Mouse (Mus musculus) heart, embryonic 14.5 days (tissue): Measurements from ENCODE around the gene Col25a1. TPM values are rescaled to one million over a fixed set of nuclear protein-coding genes. Genes with fewer than 3 reads are reported as not detected.

ENCODE experiments used
- ATAC-seq: fragments of 200-750 bp; cut with Nextera tagmentation; 2 replicates; pipeline ENCODE4 v1.8.0; 2017; ENCODE audit warnings: low read depth, moderate TSS enrichment; ENCODE audit not compliant: insufficient number of reproducible peaks, insufficient read depth, low FRiP score
- H3K27ac ChIP-seq, 2 experiments: fragments of 200-500 bp in 1 of 2; fragments of 300-500 bp in 1 of 2; sonication (generic) in 1 of 2; replicated peaks in 1 of 2; 2 replicates each; pipeline ENCODE4 v1.5.1; 2012 to 2014; ENCODE audit warnings: low read depth in 2 of 2, low read length in 2 of 2, control low read depth in 1 of 2, mild to moderate bottlenecking in 1 of 2, mixed read lengths in 1 of 2; ENCODE audit not compliant: control insufficient read depth in 1 of 2, insufficient read depth in 1 of 2
- H3K27me3 ChIP-seq: fragments of 300-500 bp; sonication (generic); 2 replicates; pipeline ENCODE4 v1.6.1; 2014; ENCODE audit warnings: mild to moderate bottlenecking, low read length, control low read depth; ENCODE audit not compliant: control insufficient read depth, insufficient read depth
- H3K36me3 ChIP-seq: fragments of 300-500 bp; sonication (generic); 2 replicates; pipeline ENCODE4 v1.6.1; 2014; ENCODE audit warnings: mild to moderate bottlenecking, control low read depth, low read length, mixed read lengths; ENCODE audit not compliant: control insufficient read depth, insufficient read depth
- H3K4me1 ChIP-seq, 2 experiments: fragments of 200-500 bp in 1 of 2; fragments of 300-500 bp in 1 of 2; sonication (generic) in 1 of 2; 2 replicates each; pipeline ENCODE4 v1.6.1; 2012 to 2014; ENCODE audit warnings: low read length in 2 of 2, control low read depth in 1 of 2, mixed read lengths in 1 of 2; ENCODE audit not compliant: control insufficient read depth in 2 of 2, insufficient read depth in 2 of 2
- H3K4me2 ChIP-seq: fragments of 300-500 bp; sonication (generic); 2 replicates; pipeline ENCODE4 v1.6.1; 2014; ENCODE audit warnings: mild to moderate bottlenecking, low read length
- H3K4me3 ChIP-seq, 2 experiments: fragments of 200-500 bp in 1 of 2; fragments of 300-500 bp in 1 of 2; sonication (generic) in 1 of 2; 2 replicates each; pipeline ENCODE4 v1.5.1; 2012 to 2014; ENCODE audit warnings: low read length in 2 of 2, mild to moderate bottlenecking in 2 of 2, control low read depth in 1 of 2, low read depth in 1 of 2, moderate library complexity in 1 of 2; ENCODE audit not compliant: control insufficient read depth in 1 of 2, insufficient read depth in 1 of 2
- H3K9ac ChIP-seq: fragments of 300-500 bp; sonication (generic); 2 replicates; pipeline ENCODE4 v1.6.1; 2014; ENCODE audit warnings: mild to moderate bottlenecking, low read length
- H3K9me3 ChIP-seq: fragments of 300-500 bp; sonication (generic); 2 replicates; pipeline ENCODE4 v1.6.1; 2016; ENCODE audit warnings: low read length, control low read depth; ENCODE audit not compliant: control insufficient read depth
- WGBS: fragments of 180-500 bp; shearing (Covaris S2); extraction: QIAGEN DNeasy Blood & Tissue Kit; methylation state at CpG from one replicate; pipeline ENCODE4 v1.1.7; 2014; 5-methylcytosine and 5-hydroxymethylcytosine counted together
- polyA plus RNA-seq: library from polyadenylated mRNA; unstranded; fragments of >200 nt; fragmentation: Nextera tagmentation; extraction: Ambion mirVana; gene quantifications from 2 replicates; pipeline ENCODE4 v1.2.1, GENCODE M21; 2014

The Col25a1 gene
- polyA plus RNA-seq, 1 experiment from 2014 or later: 2.3 TPM

- Histone ChIP-seq H3K36me3 (no peaks in the 10 kb centered on the region), H3K27me3 (peaks cover 9% of the 10 kb centered on the region), H3K9me3 (no peaks in the 10 kb centered on the region), H3K4me2 (no peak overlapping the region), H3K27ac (no peak overlapping the region), H3K9ac (no peak overlapping the region), H3K4me3 (no peak overlapping the region), H3K4me1 (peaks cover 2 to 8% of the 10 kb centered on the region in 2 experiments; a peak in 2 of 4 replicates)
- no peak for ATAC-seq
- 74% methylated on average over 9 of the region's 9 CpGs for WGBS
Observed at GRCm38 (mm10) chr3:130614444-130614843, 483.1 kb downstream of the Col25a1 start.

- WGBS: 55% methylated on average over 8 of the region's 8 CpGs
- peaks cover 2 to 8% of the 10 kb centered on the region in 2 experiments; a peak in 2 of 4 replicates for H3K4me1 ChIP-seq
- no peak overlapping the region for H3K4me3 ChIP-seq
- no peak overlapping the region for H3K27ac ChIP-seq
- H3K4me2 ChIP-seq: no peak overlapping the region
- ATAC-seq: no peak
- H3K36me3 ChIP-seq: no peaks in the 10 kb centered on the region
- H3K9ac ChIP-seq: no peak overlapping the region
- no peaks in the 10 kb centered on the region for H3K9me3 ChIP-seq
- peaks cover 9% of the 10 kb centered on the region for H3K27me3 ChIP-seq
Observed at GRCm38 (mm10) chr3:130615625-130616024, 484.3 kb downstream of the Col25a1 start.

GRCm38 (mm10) chr3:130617439-130617898 lies 486.2 kb downstream of the Col25a1 start, which contains the start of gene Etnppl:
Gene Etnppl (plus strand): TSS chr3:130617448.
- Histone ChIP-seq H3K9ac (peak within 1 kb of the TSS; percentile 55), H3K27ac (no peak within 1 kb of the TSS), H3K36me3 (no peaks in the 10 kb centered on the region), H3K4me3 (peak within 1 kb of the TSS; percentile 24 to 31), H3K27me3 (peaks cover 9% of the 10 kb centered on the region), H3K4me2 (peak within 1 kb of the TSS; percentile 63), H3K9me3 (no peaks in the 10 kb centered on the region), H3K4me1 (peaks cover 2 to 8% of the 10 kb centered on the region in 2 experiments; a peak in 2 of 4 replicates)
- no peak for ATAC-seq
- 0% methylated on average over 10 of the region's 10 CpGs for WGBS

- H3K4me3 ChIP-seq: no peak overlapping the region
- no peak overlapping the region for H3K9ac ChIP-seq
- no peak overlapping the region for H3K4me2 ChIP-seq
- ATAC-seq: no peak
- H3K27me3 ChIP-seq: peaks cover 8% of the 10 kb centered on the region
- H3K27ac ChIP-seq: no peak overlapping the region
- no peaks in the 10 kb centered on the region for H3K9me3 ChIP-seq
- H3K4me1 ChIP-seq: peaks cover 2 to 8% of the 10 kb centered on the region in 2 experiments; a peak in 2 of 4 replicates
- H3K36me3 ChIP-seq: no peaks in the 10 kb centered on the region
- WGBS: 66% methylated on average over 12 of the region's 12 CpGs
Observed at GRCm38 (mm10) chr3:130620517-130621146, 489.3 kb downstream of the Col25a1 start.

- WGBS: 90% methylated on average over 5 of the region's 5 CpGs
- Histone ChIP-seq H3K4me1 (no peaks in the 10 kb centered on the region), H3K4me2 (no peak overlapping the region), H3K9ac (no peak overlapping the region), H3K27ac (no peak overlapping the region), H3K9me3 (peaks cover 6% of the 10 kb centered on the region; the same call in 1 of the 2 replicates), H3K27me3 (no peaks in the 10 kb centered on the region), H3K4me3 (no peak overlapping the region), H3K36me3 (no peaks in the 10 kb centered on the region)
- no peak for ATAC-seq
Observed at GRCm38 (mm10) chr3:130628358-130628757, 497.1 kb downstream of the Col25a1 start.

- Histone ChIP-seq H3K9ac (no peak overlapping the region), H3K4me1 (no peaks in the 10 kb centered on the region), H3K9me3 (no peaks in the 10 kb centered on the region), H3K27ac (no peak overlapping the region), H3K4me3 (no peak overlapping the region), H3K36me3 (no peaks in the 10 kb centered on the region), H3K27me3 (no peaks in the 10 kb centered on the region), H3K4me2 (no peak overlapping the region)
- no peak for ATAC-seq
- 59% methylated on average over 5 of the region's 5 CpGs for WGBS
Observed at GRCm38 (mm10) chr3:130633859-130634258, 502.6 kb downstream of the Col25a1 start.

- H3K27ac ChIP-seq: no peak overlapping the region
- no peaks in the 10 kb centered on the region for H3K4me1 ChIP-seq
- ATAC-seq: no peak
- no peak overlapping the region for H3K4me3 ChIP-seq
- no peak overlapping the region for H3K4me2 ChIP-seq
- H3K27me3 ChIP-seq: no peaks in the 10 kb centered on the region; the same call in 1 of the 2 replicates
- whole genome bisulfite sequencing: 73% methylated on average over 11 of the region's 11 CpGs
- H3K9ac ChIP-seq: no peak overlapping the region
- no peaks in the 10 kb centered on the region for H3K9me3 ChIP-seq
- no peaks in the 10 kb centered on the region for H3K36me3 ChIP-seq
Observed at GRCm38 (mm10) chr3:130646110-130646810, 515.0 kb downstream of the Col25a1 start.
